Mouse (Mus musculus) liver, postnatal 0 days (tissue): Measurements from ENCODE around the gene Slain2. TPM values are rescaled to one million over a fixed set of nuclear protein-coding genes. Genes with fewer than 3 reads are reported as not detected.
A peak's percentile ranks its signal among the peaks of the same experiment; 100 is the strongest.
"Not testable (repeated sequence)": the region's sequence is repeated elsewhere in the genome, so short reads cannot be mapped to it uniquely, and the experiment has no call there.

Source experiments
- ATAC-seq: fragments of 200-750 bp; cut with Nextera tagmentation; 2 replicates; pipeline ENCODE4 v1.8.0; 2017; ENCODE audit warnings: mild to moderate bottlenecking, moderate library complexity
- DNase-seq: peaks from one replicate; pipeline ENCODE4 v3.0.0-alpha.2; 2016
- H3K27ac ChIP-seq: fragments of 300-500 bp; sonication (generic); 2 replicates; pipeline ENCODE4 v1.5.1; 2014; ENCODE audit warnings: antibody characterized with exemption, moderate library complexity, mild to moderate bottlenecking, low read depth
- H3K27me3 ChIP-seq: fragments of 300-500 bp; sonication (generic); 2 replicates; pipeline ENCODE4 v1.6.1; 2014; ENCODE audit warnings: low read length, control low read depth, mixed read lengths; ENCODE audit not compliant: insufficient read depth
- H3K36me3 ChIP-seq: fragments of 300-500 bp; sonication (generic); replicated peaks from 2 replicates; pipeline ENCODE4 v1.6.1; 2014; ENCODE audit warnings: mild to moderate bottlenecking, control low read depth, low read length, moderate library complexity, mixed read lengths; ENCODE audit not compliant: insufficient read depth
- H3K4me1 ChIP-seq: fragments of 300-500 bp; sonication (generic); 2 replicates; pipeline ENCODE4 v1.6.1; 2014; ENCODE audit warnings: antibody characterized with exemption, mild to moderate bottlenecking, control low read depth; ENCODE audit not compliant: insufficient read depth
- H3K4me2 ChIP-seq: fragments of 300-500 bp; sonication (generic); 2 replicates; pipeline ENCODE4 v1.6.1; 2014; ENCODE audit warnings: low read depth, mild to moderate bottlenecking, low read length, moderate library complexity, mixed read lengths
- H3K4me3 ChIP-seq: fragments of 300-500 bp; sonication (generic); 2 replicates; pipeline ENCODE4 v1.5.1; 2014; ENCODE audit warnings: low read depth, low read length
- H3K9ac ChIP-seq: fragments of 300-500 bp; sonication (generic); replicated peaks from 2 replicates; pipeline ENCODE4 v1.6.1; 2014; ENCODE audit warnings: mild to moderate bottlenecking, moderate library complexity
- H3K9me3 ChIP-seq: fragments of 300-500 bp; sonication (generic); 2 replicates; pipeline ENCODE4 v1.6.1; 2016; ENCODE audit warnings: mild to moderate bottlenecking, control low read depth, low read length, mixed read lengths
- CTCF ChIP-seq: sonication (generic); IDR thresholded peaks from 2 replicates; pipeline ENCODE4 v1.5.1; 2016; ENCODE audit warnings: antibody characterized with exemption, low read depth
- EP300 ChIP-seq: IDR thresholded peaks from 2 replicates; pipeline ENCODE4 v1.6.1; 2016; ENCODE audit warnings: antibody characterized with exemption, low read depth, mild to moderate bottlenecking
- WGBS: fragments of 180-500 bp; shearing (Covaris S2); extraction: QIAGEN DNeasy Blood & Tissue Kit; methylation state at CpG from one replicate; pipeline ENCODE4 v1.1.7; 2014; ENCODE audit not compliant: insufficient replicate concordance; 5-methylcytosine and 5-hydroxymethylcytosine counted together
- polyA plus RNA-seq: library from polyadenylated mRNA; unstranded; fragments of >200 nt; fragmentation: Nextera tagmentation; extraction: Ambion mirVana; gene quantifications from 2 replicates; pipeline ENCODE4 v1.2.1, GENCODE M21; 2015

Gene Slain2
- polyA plus RNA-seq, 1 experiment from 2014 or later: 4.2 TPM

GRCm38 (mm10) chr5:72916048-72916447, 1.9 kb downstream of the Slain2 start:
- 63% methylated on average over 4 of the region's 4 CpGs for WGBS
- Histone ChIP-seq H3K9me3 (no peaks in the 10 kb centered on the region), H3K4me3 (no peak overlapping the region), H3K4me1 (peaks cover 32% of the 10 kb centered on the region), H3K9ac (peak overlapping the region; percentile 92; the same call in 1 of the 2 replicates), H3K27me3 (no peaks in the 10 kb centered on the region), H3K27ac (no peak overlapping the region), H3K36me3 (no peaks in the 10 kb centered on the region), H3K4me2 (peak overlapping the region; percentile 96)
- no peak for TF ChIP-seq CTCF
- no peak for TF ChIP-seq EP300
- DNase-seq (no peak), ATAC-seq (no peak)

DNA sequence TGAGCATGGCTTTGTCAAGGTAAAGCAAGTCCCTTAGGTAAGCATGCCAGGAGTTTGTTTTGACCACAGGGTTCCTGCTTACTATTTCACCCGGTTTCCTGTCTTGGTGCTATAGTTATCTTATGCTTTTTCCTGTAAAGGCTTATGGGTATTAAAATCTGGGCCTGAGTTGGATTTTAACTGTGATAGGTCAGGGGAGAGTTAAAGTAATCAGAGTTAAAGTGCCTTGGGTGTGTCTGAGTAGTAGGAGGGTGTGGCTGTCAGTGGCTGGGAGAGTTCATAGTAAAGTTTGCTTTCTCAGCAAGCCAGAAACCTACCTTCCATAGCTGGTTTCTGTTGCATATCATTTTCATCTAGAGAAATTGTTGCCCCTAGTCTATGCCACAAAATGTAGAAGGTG, 2.7 kb downstream of the Slain2 start:
- Histone ChIP-seq H3K4me3 (no peak overlapping the region), H3K9ac (no peak overlapping the region), H3K4me2 (no peak overlapping the region), H3K9me3 (no peaks in the 10 kb centered on the region), H3K27me3 (no peaks in the 10 kb centered on the region), H3K36me3 (no peaks in the 10 kb centered on the region), H3K4me1 (peaks cover 30% of the 10 kb centered on the region), H3K27ac (no peak overlapping the region)
- ATAC-seq (no peak), DNase-seq (no peak)
- no peak for TF ChIP-seq CTCF
- no peak for TF ChIP-seq EP300
- WGBS: 12% methylated on average over 1 of the region's 1 CpGs

GRCm38 (mm10) chr5:72920416-72920815, 6.3 kb downstream of the Slain2 start:
- no peak for TF ChIP-seq CTCF
- TF ChIP-seq EP300: no peak
- no peaks in the 10 kb centered on the region for H3K27me3 ChIP-seq
- no peak for DNase-seq
- H3K9ac ChIP-seq: no peak overlapping the region
- no peak for ATAC-seq
- H3K4me2 ChIP-seq: no peak overlapping the region
- H3K36me3 ChIP-seq: no peaks in the 10 kb centered on the region
- no peak overlapping the region for H3K4me3 ChIP-seq
- H3K4me1 ChIP-seq: peaks cover 20% of the 10 kb centered on the region
- WGBS: 87% methylated on average over 4 of the region's 4 CpGs
- H3K9me3 ChIP-seq: no peaks in the 10 kb centered on the region
- H3K27ac ChIP-seq: no peak overlapping the region

GRCm38 (mm10) chr5:72921171-72921570, 7.1 kb downstream of the Slain2 start:
- 89% methylated on average over 8 of the region's 8 CpGs for WGBS
- H3K4me3 ChIP-seq: no peak overlapping the region
- TF ChIP-seq CTCF: no peak
- no peak for TF ChIP-seq EP300

GRCm38 (mm10) chr5:72922796-72923195, 8.7 kb downstream of the Slain2 start:
- H3K36me3 ChIP-seq: no peaks in the 10 kb centered on the region
- no peak for TF ChIP-seq CTCF
- no peak for TF ChIP-seq EP300
- H3K27ac ChIP-seq: no peak overlapping the region
- no peak overlapping the region for H3K4me2 ChIP-seq
- no peak overlapping the region for H3K4me3 ChIP-seq
- H3K9me3 ChIP-seq: no peaks in the 10 kb centered on the region
- DNase-seq: no peak
- 83% methylated on average over 3 of the region's 3 CpGs for WGBS
- no peaks in the 10 kb centered on the region for H3K27me3 ChIP-seq
- no peak for ATAC-seq
- 0 out of 2 replicates have a peak, but pooled peaks cover 5% of the 10 kb centered on the region for H3K4me1 ChIP-seq
- no peak overlapping the region for H3K9ac ChIP-seq

More at GRCm38 (mm10) chr5:72921171-72921570, 7.1 kb downstream of the Slain2 start:
- H3K4me1 ChIP-seq: peaks cover 13% of the 10 kb centered on the region
- no peak overlapping the region for H3K9ac ChIP-seq
- no peaks in the 10 kb centered on the region for H3K27me3 ChIP-seq
- H3K36me3 ChIP-seq: no peaks in the 10 kb centered on the region
- H3K9me3 ChIP-seq: no peaks in the 10 kb centered on the region
- no peak for ATAC-seq
- H3K4me2 ChIP-seq: no peak overlapping the region
- H3K27ac ChIP-seq: no peak overlapping the region
- DNase-seq: no peak

DNA sequence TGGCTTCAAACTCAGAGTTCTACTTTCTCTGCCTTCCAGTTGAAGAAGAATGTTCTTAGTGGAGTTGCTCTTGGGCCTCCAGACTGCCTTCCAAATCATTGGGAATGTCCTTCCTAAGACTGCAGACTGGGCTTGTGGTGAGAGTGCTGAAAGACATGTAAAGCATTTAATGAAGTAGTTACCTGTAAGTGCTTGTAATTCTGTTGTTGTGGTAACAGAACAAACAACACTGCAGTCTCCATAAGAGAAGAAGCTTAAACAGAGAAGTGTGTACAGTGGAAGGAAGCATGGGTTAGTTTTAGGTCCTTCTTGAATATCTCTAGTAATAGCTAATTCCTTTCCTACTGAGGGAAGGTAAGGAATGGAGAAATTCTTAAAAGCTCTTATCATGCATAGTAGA, 13.0 kb downstream of the Slain2 start:
- H3K36me3 ChIP-seq: no peaks in the 10 kb centered on the region
- no peak overlapping the region for H3K4me3 ChIP-seq
- TF ChIP-seq CTCF: no peak
- no peak for TF ChIP-seq EP300
- no peaks in the 10 kb centered on the region for H3K9me3 ChIP-seq
- ATAC-seq (no peak), DNase-seq (no peak)
- H3K27ac ChIP-seq: no peak overlapping the region
- H3K9ac ChIP-seq: no peak overlapping the region
- 0 out of 2 replicates have a peak, but pooled peaks cover 3% of the 10 kb centered on the region for H3K4me1 ChIP-seq
- no peak overlapping the region for H3K4me2 ChIP-seq
- H3K27me3 ChIP-seq: no peaks in the 10 kb centered on the region

- ATAC-seq (no peak), DNase-seq (no peak)
- TF ChIP-seq EP300 (no peak), CTCF (no peak)
- Histone ChIP-seq H3K36me3 (no peaks in the 10 kb centered on the region), H3K27me3 (no peaks in the 10 kb centered on the region), H3K27ac (no peak overlapping the region), H3K9me3 (no peaks in the 10 kb centered on the region), H3K9ac (no peak overlapping the region), H3K4me1 (no peaks in the 10 kb centered on the region), H3K4me3 (no peak overlapping the region), H3K4me2 (no peak overlapping the region)
- 91% methylated on average over 17 of the region's 17 CpGs for WGBS
Observed at GRCm38 (mm10) chr5:72933026-72933675, 19.0 kb downstream of the Slain2 start.

- not testable (repeated sequence) for H3K4me1 ChIP-seq, DNase-seq, ATAC-seq, H3K9ac ChIP-seq, H3K27me3 ChIP-seq, H3K9me3 ChIP-seq, H3K4me2 ChIP-seq, H3K36me3 ChIP-seq, H3K4me3 ChIP-seq, H3K27ac ChIP-seq
- 87% methylated on average over 3 of the region's 3 CpGs for WGBS
Observed at GRCm38 (mm10) chr5:72938421-72938820, 24.3 kb downstream of the Slain2 start.
